Mouse (Mus musculus): ENCODE measurements at regions not wholly inside any gene's neighbourhood (a gene's known extent, or its start where the extent isn't known, plus 50 kb on each side); places are given as distances from the start of the nearest gene placed in this dataset.

- no peak for DNase-seq (ENCODE audit: extremely low spot score in 1 of 2, low spot score in 1 of 2)
Measured at GRCm38 (mm10) chr8:8114604-8115003, 546.4 kb downstream of the Efnb2 start.

GRCm38 (mm10) chr8:8109785-8110350 is 551.2 kb downstream of the Efnb2 start:
- no peak for DNase-seq (ENCODE audit: extremely low spot score in 1 of 2, low spot score in 1 of 2)

GRCm38 (mm10) chr8:8103492-8103891 is 557.5 kb downstream of the Efnb2 start:
- DNase-seq (ENCODE audit: extremely low spot score in 1 of 2, low spot score in 1 of 2): no peak

GRCm38 (mm10) chr8:8102010-8102727 is 558.9 kb downstream of the Efnb2 start:
- no peak for DNase-seq (ENCODE audit: extremely low spot score in 1 of 2, low spot score in 1 of 2)

- DNase-seq (ENCODE audit: extremely low spot score in 1 of 2, low spot score in 1 of 2): no peak
Measured at GRCm38 (mm10) chr8:8092551-8092950, 568.5 kb downstream of the Efnb2 start.

DNA sequence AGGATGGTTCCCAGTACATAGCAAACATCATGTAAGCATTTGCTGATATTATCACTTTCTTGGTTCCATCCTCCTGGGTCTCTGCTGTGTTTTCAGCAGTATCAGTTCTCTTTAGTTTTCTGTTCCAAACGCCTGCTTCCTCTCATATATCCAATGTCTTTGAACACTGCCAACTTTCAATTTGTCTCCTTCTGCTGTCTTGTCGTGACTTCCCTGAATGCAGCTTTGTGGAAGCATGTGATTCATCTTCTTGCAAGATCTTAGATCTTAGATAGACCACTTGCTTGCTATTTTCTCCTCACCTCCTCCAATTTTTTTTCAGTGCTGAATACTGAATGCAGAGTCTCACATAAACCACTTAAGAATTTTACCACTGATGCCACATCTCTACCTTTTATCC is 576.4 kb downstream of the Efnb2 start:
- DNase-seq (ENCODE audit: extremely low spot score in 1 of 2, low spot score in 1 of 2): no peak

DNA sequence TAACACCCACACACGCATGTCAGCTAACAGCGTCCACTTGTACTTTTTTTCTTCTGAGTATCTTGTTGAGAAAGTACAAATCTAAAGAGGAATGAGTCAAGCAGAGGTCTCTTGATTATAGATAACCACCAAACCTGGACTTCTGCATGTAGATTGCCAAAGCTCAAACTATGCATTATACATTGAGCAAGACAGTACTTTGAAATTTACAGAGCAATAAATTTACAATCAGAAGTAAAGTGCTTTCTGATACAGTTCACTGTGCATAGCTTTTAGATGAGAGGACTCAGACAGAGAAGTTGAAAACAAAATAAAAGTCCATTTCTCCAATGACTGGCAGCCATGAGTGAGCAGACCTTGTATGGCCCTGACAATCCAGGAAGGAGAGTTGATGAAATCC is 597.0 kb downstream of the Efnb2 start:
- no peak for DNase-seq (ENCODE audit: extremely low spot score in 1 of 2, low spot score in 1 of 2)

GRCm38 (mm10) chr8:8054224-8054916 is 606.7 kb downstream of the Efnb2 start:
- DNase-seq (ENCODE audit: extremely low spot score in 1 of 2, low spot score in 1 of 2): no peak

DNA sequence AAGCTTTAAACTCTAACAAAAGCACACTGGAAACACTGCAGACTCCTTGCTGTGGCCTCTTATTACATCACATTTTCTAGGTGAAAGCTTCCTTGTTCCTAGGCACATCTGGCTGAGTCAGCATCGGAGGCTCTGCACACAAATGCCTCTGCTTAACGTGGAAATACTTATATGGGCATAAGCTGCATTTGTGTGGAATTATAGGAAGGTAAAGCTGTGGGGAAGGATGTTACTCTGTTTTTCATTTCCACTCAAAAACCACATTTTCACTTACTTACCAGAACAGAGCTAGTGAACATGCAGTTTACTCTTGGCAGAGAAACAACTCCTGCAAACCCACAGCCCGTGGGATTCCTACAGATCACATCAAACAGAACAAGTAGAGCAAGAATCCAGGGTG is 609.9 kb downstream of the Efnb2 start:
- DNase-seq (ENCODE audit: extremely low spot score in 1 of 2, low spot score in 1 of 2): no peak

DNA sequence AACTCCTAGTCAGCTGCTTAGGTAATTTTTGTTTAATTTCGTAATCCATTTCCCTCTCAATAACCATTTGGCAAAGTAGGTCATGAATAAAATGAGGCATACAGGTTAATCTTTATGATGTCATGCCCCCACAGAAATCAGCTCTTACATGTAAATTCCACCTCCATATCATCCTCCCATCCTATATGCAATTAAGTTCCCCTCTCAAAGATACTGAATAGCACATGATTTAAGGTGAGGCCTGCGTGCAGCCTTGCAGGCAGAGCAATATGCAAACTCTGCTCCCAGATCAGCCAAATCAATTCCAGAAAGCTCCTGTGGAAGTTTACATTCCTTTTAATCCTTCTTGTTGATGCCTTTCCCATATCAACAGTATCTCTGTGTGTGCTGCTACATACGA is 610.3 kb downstream of the Efnb2 start:
- DNase-seq (ENCODE audit: extremely low spot score in 1 of 2, low spot score in 1 of 2): no peak

DNA sequence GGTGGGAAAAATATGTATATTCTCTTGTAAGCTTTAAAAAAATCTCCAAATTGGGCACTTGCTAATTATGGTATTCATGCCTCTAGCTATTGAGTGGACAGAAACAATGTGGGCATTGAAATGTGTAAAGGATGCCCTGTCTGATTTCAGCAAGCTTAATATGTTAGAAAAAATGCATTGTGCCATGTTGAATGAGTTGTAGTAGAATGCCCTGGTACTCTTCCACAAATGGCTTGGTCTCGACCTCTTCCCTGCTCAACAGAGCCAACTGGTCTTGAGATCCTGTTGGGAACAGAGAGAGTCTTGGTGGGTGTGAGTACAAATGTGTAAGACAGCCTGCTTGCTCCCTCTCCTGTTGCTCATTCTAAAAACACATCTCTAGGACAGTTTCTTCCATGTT is 616.1 kb downstream of the Efnb2 start:
- no peak for DNase-seq (ENCODE audit: extremely low spot score in 1 of 2, low spot score in 1 of 2)

GRCm38 (mm10) chr8:8044296-8044695 is 616.7 kb downstream of the Efnb2 start:
- no peak for DNase-seq (ENCODE audit: extremely low spot score in 1 of 2, low spot score in 1 of 2)

- no peak for DNase-seq (ENCODE audit: extremely low spot score in 1 of 2, low spot score in 1 of 2)
Measured at GRCm38 (mm10) chr8:8037929-8038328, 623.1 kb downstream of the Efnb2 start.

GRCm38 (mm10) chr8:8011151-8011550 is 649.9 kb downstream of the Efnb2 start:
- no peak for DNase-seq (ENCODE audit: extremely low spot score in 1 of 2, low spot score in 1 of 2)

GRCm38 (mm10) chr8:7994905-7995304 is 666.1 kb downstream of the Efnb2 start:
- DNase-seq (ENCODE audit: extremely low spot score in 1 of 2, low spot score in 1 of 2): no peak

DNA sequence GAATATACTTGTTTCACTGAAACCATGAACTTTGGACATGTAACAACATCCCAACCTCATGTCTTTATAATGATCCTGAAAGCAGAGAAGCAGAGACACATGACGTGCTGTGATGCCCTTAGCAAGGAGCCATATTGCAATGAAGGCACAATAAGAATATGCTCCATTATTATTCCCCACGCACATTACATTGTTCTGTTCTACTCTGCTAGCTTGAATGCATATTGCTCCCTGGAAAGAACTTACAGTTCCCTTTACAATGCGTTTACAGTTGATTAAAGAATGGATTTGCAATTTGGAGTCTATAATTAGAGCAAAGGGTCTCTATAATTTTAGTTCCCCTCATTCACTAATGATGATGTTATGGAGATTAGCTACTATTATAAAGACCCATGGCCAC is 672.2 kb downstream of the Efnb2 start:
- no peak for DNase-seq (ENCODE audit: extremely low spot score in 1 of 2, low spot score in 1 of 2)

DNA sequence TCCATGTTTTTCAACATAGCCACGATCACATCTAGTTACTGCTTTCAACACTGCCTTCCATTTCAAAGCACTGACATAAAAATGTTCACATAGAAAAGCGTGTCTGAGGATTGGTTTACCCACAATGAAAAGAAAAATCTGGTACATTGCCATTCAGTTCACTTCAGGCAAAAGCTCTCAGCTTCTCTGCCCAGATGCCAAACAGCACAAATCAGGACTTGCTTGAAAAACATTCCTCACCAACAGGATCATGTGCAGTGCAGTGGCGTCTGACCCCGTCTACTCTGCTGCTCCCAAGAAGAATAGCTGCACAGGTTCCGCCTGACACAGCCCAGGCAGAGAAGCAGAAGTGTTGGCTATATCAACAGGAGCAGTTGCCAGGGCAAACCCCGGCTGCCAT is 684.0 kb downstream of the Efnb2 start:
- no peak for DNase-seq (ENCODE audit: extremely low spot score in 1 of 2, low spot score in 1 of 2)

GRCm38 (mm10) chr8:7973791-7974190 is 687.3 kb downstream of the Efnb2 start:
- no peak for DNase-seq (ENCODE audit: extremely low spot score in 1 of 2, low spot score in 1 of 2)

- no peak for DNase-seq (ENCODE audit: extremely low spot score in 1 of 2, low spot score in 1 of 2)
Measured at GRCm38 (mm10) chr8:7964276-7964675, 696.8 kb downstream of the Efnb2 start.

DNA sequence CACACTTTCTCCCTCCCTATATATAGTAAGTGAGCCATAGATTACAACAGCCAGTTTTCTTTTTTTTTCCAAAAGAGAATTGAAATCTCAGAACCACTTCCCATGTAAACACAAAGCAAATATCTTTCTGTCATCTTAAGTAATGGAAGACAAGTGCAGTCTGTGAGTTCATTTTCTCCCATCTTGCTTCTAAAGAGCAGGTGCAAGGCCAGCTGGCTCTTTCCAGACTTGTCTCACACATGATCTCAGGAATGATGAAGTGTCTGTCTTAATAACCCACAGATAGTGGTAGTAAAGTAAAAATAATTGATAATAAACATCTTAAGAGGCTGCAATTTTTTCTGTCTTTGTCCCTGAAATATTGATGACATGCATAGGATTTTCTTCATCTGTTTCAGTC is 704.3 kb downstream of the Efnb2 start:
- DNase-seq (ENCODE audit: extremely low spot score in 1 of 2, low spot score in 1 of 2): no peak

- DNase-seq (ENCODE audit: extremely low spot score in 1 of 2, low spot score in 1 of 2): no peak
Measured at GRCm38 (mm10) chr8:7954851-7955250, 706.2 kb downstream of the Efnb2 start.
